Mouse (Mus musculus) cortical plate, adult 2 months (tissue): Measurements from ENCODE around the gene Mast4.

Experiments used
- CTCF ChIP-seq: fragments of 200-500 bp; IDR thresholded peaks from 2 replicates; pipeline ENCODE4 v1.5.1; 2011; ENCODE audit warnings: mild to moderate bottlenecking, control low read depth, low read length; ENCODE audit not compliant: insufficient read depth; ENCODE audit errors: extremely low read depth
- POLR2A ChIP-seq: fragments of 200-500 bp; IDR thresholded peaks from 2 replicates; pipeline ENCODE4 v1.6.1; 2011; ENCODE audit warnings: mild to moderate bottlenecking, low read length, control low read depth; ENCODE audit not compliant: insufficient read depth; ENCODE audit errors: extremely low read depth

DNA sequence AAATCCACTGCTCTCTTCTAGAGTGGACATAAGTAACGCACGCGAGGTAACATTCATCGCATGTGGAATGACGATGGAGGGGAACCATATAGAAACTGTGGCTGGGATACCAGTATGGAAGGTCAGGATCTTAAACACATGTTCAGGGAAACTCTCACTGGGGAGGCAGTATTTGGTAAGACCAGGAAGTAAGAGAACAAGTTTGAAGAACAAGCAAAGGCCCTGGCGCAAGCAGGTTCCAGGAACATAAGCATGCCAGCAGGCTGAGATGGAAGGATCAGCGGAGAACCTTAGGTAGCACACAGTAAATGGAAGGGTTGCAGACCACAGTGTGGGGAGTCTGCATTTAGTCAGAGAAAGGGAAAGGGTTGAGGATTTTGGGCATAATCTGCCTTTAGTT is 473.6 kb downstream of the Mast4 start:
- TF ChIP-seq POLR2A (no peak), CTCF (no peak)
